Mouse (Mus musculus): ENCODE data around the gene Art3. TPM values are rescaled to one million over a fixed set of nuclear protein-coding genes. Genes with fewer than 3 reads are reported as not detected.

Gene Art3
- 5.3 and 7.4 TPM in 2 replicates for polyA plus RNA-seq (2012; rRNA removed)

GRCm38 (mm10) chr5:92331635-92332338, at the start of gene Art3:
Gene Art3 (plus strand): TSS chr5:92331827.

GRCm38 (mm10) chr5:92309681-92310511, 21.7 kb upstream of the Art3 start, which contains the start of gene Sdad1:
Gene Sdad1 (minus strand): TSS chr5:92310479.

GRCm38 (mm10) chr5:92327929-92328328, 3.7 kb upstream of the Art3 start, which contains the start of gene Cxcl9:
Gene Cxcl9 (minus strand): TSS chr5:92328079.

GRCm38 (mm10) chr5:92348794-92349413, 17.3 kb downstream of the Art3 start, which contains the start of gene Cxcl10:
Gene Cxcl10 (minus strand): TSS chr5:92348889.

GRCm38 (mm10) chr5:92435025-92435584, 103.5 kb downstream of the Art3 start, which contains the start of gene Nup54:
Gene Nup54 (minus strand): TSS chr5:92435219.

Other genes with a start within 250 kb of the Art3 start
- gene G3bp2, start 248.1 kb upstream of the Art3 start, polyA plus RNA-seq (2012; rRNA removed): 10.0 and 11.0 TPM in 2 replicates
- gene Uso1, start 193.9 kb upstream of the Art3 start, polyA plus RNA-seq (2012; rRNA removed): 24.8 and 32.0 TPM in 2 replicates
- gene U90926, start 116.4 kb upstream of the Art3 start, polyA plus RNA-seq (2012; rRNA removed): not detected in 2 replicates
- gene Ppef2, start 75.5 kb upstream of the Art3 start, polyA plus RNA-seq (2012; rRNA removed): 0.34 and 0.84 TPM in 2 replicates
- 43.0 and 46.2 TPM in 2 replicates for gene Naaa, start 53.7 kb upstream of the Art3 start, polyA plus RNA-seq (2012; rRNA removed)
- 4.8 and 8.7 TPM in 2 replicates for gene Sdad1, start 21.3 kb upstream of the Art3 start, polyA plus RNA-seq (2012; rRNA removed)
- 0.69 and 2.0 TPM in 2 replicates for gene Cxcl9, start 3.7 kb upstream of the Art3 start, polyA plus RNA-seq (2012; rRNA removed)
- 1.8 and 2.7 TPM in 2 replicates for gene Cxcl10, start 17.1 kb downstream of the Art3 start, polyA plus RNA-seq (2012; rRNA removed)
- gene Nup54, start 103.4 kb downstream of the Art3 start, polyA plus RNA-seq (2012; rRNA removed): 7.5 and 8.1 TPM in 2 replicates
- 22.5 and 23.1 TPM in 2 replicates for gene Scarb2, start 175.0 kb downstream of the Art3 start, polyA plus RNA-seq (2012; rRNA removed)
- not detected in 2 replicates for gene Fam47e, start 223.2 kb downstream of the Art3 start, polyA plus RNA-seq (2012; rRNA removed)